Mouse (Mus musculus) right cerebral cortex, postnatal 14 days (tissue): ENCODE measurements around the gene Pigg.
"Not testable (repeated sequence)": the region's sequence is repeated elsewhere in the genome, so short reads cannot be mapped to it uniquely, and the experiment has no call there.

ENCODE experiments used
- DNase-seq: peaks from one replicate; pipeline ENCODE4 v3.0.0; 2022

Pigg gene

GRCm38 (mm10) chr5:108312224-108313064, at the start of gene Pigg:
TSS of gene Pigg (plus strand) at chr5:108312609.
- DNase-seq = peak; percentile 93

GRCm38 (mm10) chr5:108262722-108263121, 49.7 kb upstream of the Pigg start:
- DNase-seq = peak; percentile 14

GRCm38 (mm10) chr5:108263785-108264184, 48.6 kb upstream of the Pigg start:
- not testable (repeated sequence) for DNase-seq

- DNase-seq = no peak
Measured at GRCm38 (mm10) chr5:108266990-108267389, 45.4 kb upstream of the Pigg start.

- peak; percentile 84 for DNase-seq
Measured at GRCm38 (mm10) chr5:108268127-108269062, 44.0 kb upstream of the Pigg start, which contains the start of gene Dr1. TSS of gene Dr1 (plus strand) at chr5:108268897.

GRCm38 (mm10) chr5:108269063-108269810, 43.2 kb upstream of the Pigg start:
- DNase-seq = no peak

- DNase-seq = no peak
Measured at GRCm38 (mm10) chr5:108269811-108270151, 42.6 kb upstream of the Pigg start.

GRCm38 (mm10) chr5:108270415-108270814, 42.0 kb upstream of the Pigg start:
- DNase-seq = no peak

GRCm38 (mm10) chr5:108271345-108271744, 41.1 kb upstream of the Pigg start:
- DNase-seq = not testable (repeated sequence)

GRCm38 (mm10) chr5:108286957-108287356, 25.5 kb upstream of the Pigg start:
- DNase-seq = no peak

GRCm38 (mm10) chr5:108301567-108301966, 10.8 kb upstream of the Pigg start:
- no peak for DNase-seq

GRCm38 (mm10) chr5:108313065-108313860, 854 bp downstream of the Pigg start:
- no peak for DNase-seq

- no peak for DNase-seq
Measured at GRCm38 (mm10) chr5:108331051-108331450, 18.6 kb downstream of the Pigg start.

GRCm38 (mm10) chr5:108337385-108337784, 25.0 kb downstream of the Pigg start:
- DNase-seq = no peak

- DNase-seq = no peak
Measured at GRCm38 (mm10) chr5:108338049-108338448, 25.6 kb downstream of the Pigg start.

GRCm38 (mm10) chr5:108343680-108344170, 31.3 kb downstream of the Pigg start:
- no peak for DNase-seq

- no peak for DNase-seq
Measured at GRCm38 (mm10) chr5:108345313-108346071, 33.1 kb downstream of the Pigg start.

- DNase-seq = no peak
Measured at GRCm38 (mm10) chr5:108347843-108348242, 35.4 kb downstream of the Pigg start.

- DNase-seq = no peak
Measured at GRCm38 (mm10) chr5:108349511-108350148, 37.2 kb downstream of the Pigg start.

- no peak for DNase-seq
Measured at GRCm38 (mm10) chr5:108354056-108354455, 41.6 kb downstream of the Pigg start.

GRCm38 (mm10) chr5:108357862-108358261, 45.5 kb downstream of the Pigg start:
- no peak for DNase-seq
